Mouse (Mus musculus) cortical plate, adult 2 months (tissue): ENCODE results near the gene Dclk1.

Experiments
- CTCF ChIP-seq: fragments of 200-500 bp; IDR thresholded peaks from 2 replicates; pipeline ENCODE4 v1.5.1; 2011; ENCODE audit warnings: mild to moderate bottlenecking, control low read depth, low read length; ENCODE audit not compliant: insufficient read depth; ENCODE audit errors: extremely low read depth
- POLR2A ChIP-seq: fragments of 200-500 bp; IDR thresholded peaks from 2 replicates; pipeline ENCODE4 v1.6.1; 2011; ENCODE audit warnings: mild to moderate bottlenecking, low read length, control low read depth; ENCODE audit not compliant: insufficient read depth; ENCODE audit errors: extremely low read depth

DNA sequence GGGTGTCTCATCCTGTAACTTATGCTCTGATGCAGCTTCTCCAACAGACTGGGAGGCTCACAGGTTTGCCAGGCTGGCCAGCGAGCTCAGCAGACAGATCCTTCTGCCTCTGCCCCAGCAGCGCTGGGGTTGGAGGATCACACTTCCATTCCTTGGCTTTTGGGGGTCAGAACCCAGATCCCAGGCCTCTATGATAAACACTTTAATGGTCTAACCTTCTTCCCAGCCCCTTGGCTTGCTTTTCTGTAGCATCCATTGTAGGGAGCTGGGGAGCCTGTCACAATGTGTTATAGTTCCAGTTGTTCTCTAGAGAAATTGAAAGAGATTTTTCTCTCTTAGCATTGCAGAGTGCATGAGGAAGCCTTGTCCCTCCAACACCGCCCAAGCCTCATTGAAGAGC lies 328.9 kb downstream of the Dclk1 start:
- TF ChIP-seq POLR2A = no peak
- TF ChIP-seq CTCF = no peak
